Mouse (Mus musculus) hindbrain, embryonic 16.5 days (tissue): Measurements from ENCODE around the gene Trio. TPM values are rescaled to one million over a fixed set of nuclear protein-coding genes. Genes with fewer than 3 reads are reported as not detected.

Source experiments
- ATAC-seq: fragments of 200-750 bp; cut with Nextera tagmentation; 2 replicates; pipeline ENCODE4 v1.8.0; 2017; ENCODE audit warnings: moderate TSS enrichment, moderate library complexity
- H3K27ac ChIP-seq: fragments of 300-500 bp; sonication (generic); 2 replicates; pipeline ENCODE4 v1.5.1; 2014; ENCODE audit warnings: low read depth, mild to moderate bottlenecking, control low read depth, low read length, moderate library complexity
- H3K27me3 ChIP-seq: fragments of 300-500 bp; sonication (generic); replicated peaks from 2 replicates; pipeline ENCODE4 v1.6.1; 2014; ENCODE audit warnings: low read length; ENCODE audit not compliant: control insufficient read depth, insufficient read depth
- H3K36me3 ChIP-seq: fragments of 300-500 bp; sonication (generic); 2 replicates; pipeline ENCODE4 v1.6.1; 2014; ENCODE audit warnings: mild to moderate bottlenecking, low read length, moderate library complexity, mixed read lengths; ENCODE audit not compliant: control insufficient read depth, insufficient read depth
- H3K4me1 ChIP-seq: fragments of 300-500 bp; sonication (generic); 2 replicates; pipeline ENCODE4 v1.6.1; 2014; ENCODE audit warnings: low read depth, low read length; ENCODE audit not compliant: control insufficient read depth, insufficient read depth
- H3K4me2 ChIP-seq: fragments of 300-500 bp; sonication (generic); 2 replicates; pipeline ENCODE4 v1.6.1; 2014; ENCODE audit warnings: mild to moderate bottlenecking, low read length, control low read depth, moderate library complexity
- H3K4me3 ChIP-seq: fragments of 300-500 bp; sonication (generic); 2 replicates; pipeline ENCODE4 v1.5.1; 2014; ENCODE audit warnings: mild to moderate bottlenecking, low read length, control low read depth, moderate library complexity
- H3K9ac ChIP-seq: fragments of 300-500 bp; sonication (generic); 2 replicates; pipeline ENCODE4 v1.6.1; 2014; ENCODE audit warnings: low read depth, mild to moderate bottlenecking, control low read depth, low read length, moderate library complexity
- H3K9me3 ChIP-seq: fragments of 300-500 bp; sonication (generic); 2 replicates; pipeline ENCODE4 v1.6.1; 2014; ENCODE audit warnings: mild to moderate bottlenecking, low read length, moderate library complexity; ENCODE audit not compliant: control insufficient read depth
- WGBS: fragments of 180-500 bp; shearing (Covaris S2); extraction: QIAGEN DNeasy Blood & Tissue Kit; methylation state at CpG from one replicate; pipeline ENCODE4 v1.1.7; 2014; 5-methylcytosine and 5-hydroxymethylcytosine counted together
- polyA plus RNA-seq: library from polyadenylated mRNA; unstranded; fragments of >200 nt; fragmentation: Nextera tagmentation; extraction: Ambion mirVana; gene quantifications from 2 replicates; pipeline ENCODE4 v1.2.1, GENCODE M21; 2015

The Trio gene
- polyA plus RNA-seq, 1 experiment from 2014 or later = 31.1 TPM

- Histone ChIP-seq H3K27me3 (no peaks in the 10 kb centered on the region), H3K9me3 (no peaks in the 10 kb centered on the region), H3K27ac (no peak overlapping the region), H3K9ac (no peak overlapping the region), H3K36me3 (no peaks in the 10 kb centered on the region), H3K4me2 (no peak overlapping the region), H3K4me1 (no peaks in the 10 kb centered on the region), H3K4me3 (no peak overlapping the region)
- no peak for ATAC-seq
- WGBS = 49% methylated on average over 13 of the region's 13 CpGs
Observed at GRCm38 (mm10) chr15:28064081-28064732, 38.6 kb upstream of the Trio start.

GRCm38 (mm10) chr15:28063466-28063865, 37.8 kb upstream of the Trio start:
- 97% methylated on average over 2 of the region's 2 CpGs for WGBS
- H3K9me3 ChIP-seq = no peaks in the 10 kb centered on the region
- no peak for ATAC-seq

GRCm38 (mm10) chr15:28062016-28062415, 36.4 kb upstream of the Trio start:
- Histone ChIP-seq H3K9me3 (no peaks in the 10 kb centered on the region), H3K4me2 (no peak overlapping the region), H3K27ac (no peak overlapping the region), H3K9ac (no peak overlapping the region), H3K4me1 (no peaks in the 10 kb centered on the region), H3K27me3 (no peaks in the 10 kb centered on the region), H3K36me3 (no peaks in the 10 kb centered on the region), H3K4me3 (no peak overlapping the region)
- no peak for ATAC-seq
- 97% methylated on average over 3 of the region's 3 CpGs for WGBS

More at GRCm38 (mm10) chr15:28063466-28063865, 37.8 kb upstream of the Trio start:
- Histone ChIP-seq H3K4me1 (no peaks in the 10 kb centered on the region), H3K4me3 (no peak overlapping the region), H3K4me2 (no peak overlapping the region), H3K27ac (no peak overlapping the region), H3K27me3 (no peaks in the 10 kb centered on the region), H3K36me3 (no peaks in the 10 kb centered on the region), H3K9ac (no peak overlapping the region)

- no peaks in the 10 kb centered on the region for H3K27me3 ChIP-seq
- no peak overlapping the region for H3K9ac ChIP-seq
- H3K36me3 ChIP-seq = no peaks in the 10 kb centered on the region
- H3K9me3 ChIP-seq = no peaks in the 10 kb centered on the region
- no peak overlapping the region for H3K4me2 ChIP-seq
- H3K4me3 ChIP-seq = no peak overlapping the region
- H3K4me1 ChIP-seq = no peaks in the 10 kb centered on the region
- 79% methylated on average over 5 of the region's 5 CpGs for WGBS
- no peak for ATAC-seq
- no peak overlapping the region for H3K27ac ChIP-seq
Observed at GRCm38 (mm10) chr15:28060977-28061376, 35.3 kb upstream of the Trio start.

- peak; percentile 74 for ATAC-seq
- H3K27me3 ChIP-seq = no peaks in the 10 kb centered on the region
- no peak overlapping the region for H3K4me3 ChIP-seq
- H3K27ac ChIP-seq = no peak overlapping the region
- 25% methylated on average over 6 of the region's 6 CpGs for WGBS
- no peak overlapping the region for H3K4me2 ChIP-seq
- no peaks in the 10 kb centered on the region for H3K9me3 ChIP-seq
- no peaks in the 10 kb centered on the region for H3K4me1 ChIP-seq
- H3K36me3 ChIP-seq = no peaks in the 10 kb centered on the region
- H3K9ac ChIP-seq = no peak overlapping the region
Observed at GRCm38 (mm10) chr15:28060423-28060822, 34.8 kb upstream of the Trio start.

- H3K4me2 ChIP-seq = no peak overlapping the region
- no peak overlapping the region for H3K27ac ChIP-seq
- H3K4me1 ChIP-seq = no peaks in the 10 kb centered on the region
- H3K4me3 ChIP-seq = no peak overlapping the region
- no peaks in the 10 kb centered on the region for H3K36me3 ChIP-seq
- H3K9ac ChIP-seq = no peak overlapping the region
- no peaks in the 10 kb centered on the region for H3K27me3 ChIP-seq
- H3K9me3 ChIP-seq = no peaks in the 10 kb centered on the region
- 56% methylated on average over 5 of the region's 5 CpGs for WGBS
- no peak for ATAC-seq
Observed at GRCm38 (mm10) chr15:28057545-28057944, 31.9 kb upstream of the Trio start.

- no peak for ATAC-seq
- Histone ChIP-seq H3K27me3 (no peaks in the 10 kb centered on the region), H3K4me2 (no peak overlapping the region), H3K9ac (no peak overlapping the region), H3K27ac (no peak overlapping the region), H3K36me3 (no peaks in the 10 kb centered on the region), H3K9me3 (no peaks in the 10 kb centered on the region), H3K4me1 (peaks cover 4% of the 10 kb centered on the region), H3K4me3 (no peak overlapping the region)
- WGBS = 94% methylated on average over 1 of the region's 1 CpGs
Observed at GRCm38 (mm10) chr15:28054731-28055130, 29.1 kb upstream of the Trio start.

GRCm38 (mm10) chr15:28054111-28054510, 28.5 kb upstream of the Trio start:
- WGBS = 44% methylated on average over 1 of the region's 1 CpGs
- no peak overlapping the region for H3K27ac ChIP-seq
- no peak overlapping the region for H3K4me2 ChIP-seq
- H3K9me3 ChIP-seq = no peaks in the 10 kb centered on the region
- peaks cover 4% of the 10 kb centered on the region for H3K4me1 ChIP-seq
- ATAC-seq = no peak
- no peak overlapping the region for H3K4me3 ChIP-seq
- H3K36me3 ChIP-seq = no peaks in the 10 kb centered on the region
- H3K27me3 ChIP-seq = no peaks in the 10 kb centered on the region
- no peak overlapping the region for H3K9ac ChIP-seq

- no peaks in the 10 kb centered on the region for H3K36me3 ChIP-seq
- H3K27me3 ChIP-seq = no peaks in the 10 kb centered on the region
- no peak for ATAC-seq
- no peak overlapping the region for H3K9ac ChIP-seq
- H3K4me2 ChIP-seq = no peak overlapping the region
- peaks cover 4% of the 10 kb centered on the region for H3K4me1 ChIP-seq
- no peaks in the 10 kb centered on the region for H3K9me3 ChIP-seq
- no peak overlapping the region for H3K27ac ChIP-seq
- H3K4me3 ChIP-seq = no peak overlapping the region
- 54% methylated on average over 6 of the region's 6 CpGs for WGBS
Observed at GRCm38 (mm10) chr15:28053226-28053625, 27.6 kb upstream of the Trio start.
